Mouse (Mus musculus) stomach, postnatal 0 days (tissue): ENCODE results near the gene Gm10134.

Source experiments
- CTCF ChIP-seq: IDR thresholded peaks from 2 replicates; pipeline ENCODE4 v1.5.1; 2016; ENCODE audit warnings: antibody characterized with exemption, low read depth, mild to moderate bottlenecking, moderate library complexity
- EP300 ChIP-seq: optimal IDR thresholded peaks from 2 replicates; pipeline ENCODE3; 2016; ENCODE audit warnings: antibody characterized with exemption

DNA sequence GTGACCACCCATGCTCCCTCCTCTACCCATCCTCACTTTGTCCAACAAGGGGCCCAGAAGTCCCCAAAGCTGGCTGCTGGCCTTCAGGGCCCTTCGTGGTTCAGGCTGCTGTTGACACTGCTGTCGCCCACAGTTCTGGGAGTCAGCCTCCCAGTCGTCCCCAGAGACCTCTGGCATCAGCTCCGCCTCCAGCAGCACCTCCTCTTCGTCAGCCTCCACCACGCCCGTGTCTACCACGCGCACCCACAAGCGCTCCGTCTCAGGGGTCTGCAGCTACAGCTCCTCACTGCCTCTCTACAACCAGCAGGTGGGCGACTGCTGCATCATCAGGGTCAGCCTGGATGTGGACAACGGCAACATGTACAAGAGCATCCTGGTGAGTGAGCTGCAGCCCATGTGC lies 43.3 kb downstream of the Gm10134 start:
- TF ChIP-seq CTCF (no peak), EP300 (no peak)
